Mouse (Mus musculus) heart, postnatal 4 days (tissue): ENCODE results near the gene Atf7ip. TPM values are rescaled to one million over a fixed set of nuclear protein-coding genes. Genes with fewer than 3 reads are reported as not detected.

Source experiments
- DNase-seq: peaks from one replicate; pipeline ENCODE4 v3.0.0; 2021
- total RNA-seq, 2 experiments: library from RNA; stranded (reverse); gene quantifications; 2 replicates each; pipeline ENCODE4 v1.2.3; 2021

The Atf7ip gene
- total RNA-seq, 2 experiments from 2014 or later: 107 to 108 TPM

GRCm38 (mm10) chr6:136646207-136646606 is 140.2 kb downstream of the Atf7ip start:
- no peak for DNase-seq

GRCm38 (mm10) chr6:136647455-136647861 is 141.5 kb downstream of the Atf7ip start:
- DNase-seq: no peak

DNA sequence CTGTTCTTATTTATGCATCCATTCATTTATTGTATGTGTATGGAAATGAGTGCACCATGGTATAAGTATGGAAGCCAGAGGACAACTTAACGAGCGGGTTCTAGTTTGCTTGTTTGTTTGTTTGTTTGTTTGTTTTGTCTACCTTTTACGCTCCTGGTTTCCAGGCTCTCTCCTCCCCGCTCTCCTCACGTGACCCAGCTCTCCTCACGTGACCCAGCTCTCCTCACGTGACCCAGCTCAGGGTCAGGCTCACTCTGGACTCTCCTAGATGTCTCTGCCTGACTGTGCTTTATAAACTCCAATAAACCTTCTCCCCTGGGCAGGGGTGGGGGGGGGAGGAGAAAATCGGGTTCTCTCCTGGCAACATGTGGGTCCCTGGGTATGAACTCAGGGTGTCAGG is 144.7 kb downstream of the Atf7ip start:
- DNase-seq: no peak

GRCm38 (mm10) chr6:136653331-136653730 is 147.4 kb downstream of the Atf7ip start:
- no peak for DNase-seq

- DNase-seq: no peak
These were observed 148.5 kb downstream of the Atf7ip start for GRCm38 (mm10) chr6:136654470-136654869.

GRCm38 (mm10) chr6:136655786-136656185 is 149.8 kb downstream of the Atf7ip start:
- no peak for DNase-seq

GRCm38 (mm10) chr6:136658303-136658702 is 152.3 kb downstream of the Atf7ip start:
- DNase-seq: no peak

DNA sequence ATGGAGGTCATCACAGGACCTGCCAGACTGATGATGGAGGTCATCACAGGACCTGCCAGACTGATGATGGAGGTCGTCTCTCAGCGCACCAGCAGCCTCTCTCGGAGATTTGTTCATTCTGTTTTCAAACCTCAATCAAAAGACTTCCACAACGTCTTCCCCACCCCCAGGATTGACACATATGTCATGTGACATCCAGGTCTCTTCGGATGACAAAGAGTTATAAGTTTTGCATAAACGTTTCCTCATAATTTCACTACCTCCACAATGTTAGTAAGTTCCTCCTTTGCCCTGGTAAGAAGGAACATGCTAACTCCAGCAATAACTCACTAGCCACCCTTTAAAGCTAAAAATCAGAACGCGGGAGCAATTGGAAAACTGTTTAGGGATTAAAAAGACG is 153.3 kb downstream of the Atf7ip start:
- no peak for DNase-seq

Other genes with a start within 250 kb of the Atf7ip start
- gene Gm8994, start 178.6 kb upstream of the Atf7ip start, total RNA-seq: not detected
- gene E330021D16Rik, start 90.6 kb upstream of the Atf7ip start, total RNA-seq: not detected
- 10 to 100 TPM; 20.7 to 23.6 TPM for gene Plbd1, start 155.8 kb downstream of the Atf7ip start, total RNA-seq